Mouse (Mus musculus): Measurements from ENCODE around the gene Cpa4. TPM values are rescaled to one million over a fixed set of nuclear protein-coding genes. Genes with fewer than 3 reads are reported as not detected.

Gene Cpa4
- polyA plus RNA-seq (2012; rRNA removed; ENCODE audit: low replicate concordance), result 0.72 TPM in 1 of 2 replicates, not detected in the other

GRCm38 (mm10) chr6:30568069-30568468 lies at the start of gene Cpa4:
Gene Cpa4, plus strand, starts transcription at chr6:30568369.

GRCm38 (mm10) chr6:30541009-30541799 lies 27.0 kb upstream of the Cpa4 start, which contains the start of gene Cpa2:
Gene Cpa2, plus strand, starts transcription at chr6:30541582.

GRCm38 (mm10) chr6:30610710-30611109 lies 42.5 kb downstream of the Cpa4 start, which contains the start of gene Cpa5:
Gene Cpa5, plus strand, starts transcription at chr6:30611010.

GRCm38 (mm10) chr6:30638674-30639268 lies 70.6 kb downstream of the Cpa4 start, which contains the start of gene Cpa1:
Gene Cpa1, plus strand, starts transcription at chr6:30639218.

Other genes with a start within 250 kb of the Cpa4 start
- 13.7 and 14.9 TPM in 2 replicates for gene Zc3hc1, start 177.3 kb upstream of the Cpa4 start, polyA plus RNA-seq (2012; rRNA removed; ENCODE audit: low replicate concordance)
- 13.6 and 24.2 TPM in 2 replicates for gene Klhdc10, start 166.5 kb upstream of the Cpa4 start, polyA plus RNA-seq (2012; rRNA removed; ENCODE audit: low replicate concordance)
- 29.0 and 75.8 TPM in 2 replicates for gene Tmem209, start 58.6 kb upstream of the Cpa4 start, polyA plus RNA-seq (2012; rRNA removed; ENCODE audit: low replicate concordance)
- gene Ssmem1, start 58.5 kb upstream of the Cpa4 start, polyA plus RNA-seq (2012; rRNA removed; ENCODE audit: low replicate concordance), result not detected in 2 replicates
- 0.14 and 0.47 TPM in 2 replicates for gene Cpa2, start 26.8 kb upstream of the Cpa4 start, polyA plus RNA-seq (2012; rRNA removed; ENCODE audit: low replicate concordance)
- gene Cpa5, start 42.6 kb downstream of the Cpa4 start, polyA plus RNA-seq (2012; rRNA removed; ENCODE audit: low replicate concordance), result 0.13 TPM in 1 of 2 replicates, not detected in the other
- 0.39 TPM in 1 of 2 replicates, not detected in the other for gene Cpa1, start 70.8 kb downstream of the Cpa4 start, polyA plus RNA-seq (2012; rRNA removed; ENCODE audit: low replicate concordance)
- gene Cep41, start 125.4 kb downstream of the Cpa4 start, polyA plus RNA-seq (2012; rRNA removed; ENCODE audit: low replicate concordance), result 3.3 and 4.2 TPM in 2 replicates
- 70.9 and 203 TPM in 2 replicates for gene Mest, start 155.2 kb downstream of the Cpa4 start, polyA plus RNA-seq (2012; rRNA removed; ENCODE audit: low replicate concordance)

Measured in mammary gland, adult 2 months (tissue).